Mouse (Mus musculus): Measurements from ENCODE around the gene Mad2l1bp. TPM values are rescaled to one million over a fixed set of nuclear protein-coding genes. Genes with fewer than 3 reads are reported as not detected.
A peak's percentile ranks its signal among the peaks of the same experiment; 100 is the strongest.

The Mad2l1bp gene
- polyA plus RNA-seq, 1 experiment from 2014 or later = 35.1 TPM

- Histone ChIP-seq H3K4me3 (replicated peaks) (no peak overlapping the region), H3K9ac (no peak overlapping the region), H3K9me3 (replicated peaks) (no peaks in the 10 kb centered on the region), H3K4me2 (replicated peaks) (no peak overlapping the region), H3K27ac (replicated peaks) (no peak overlapping the region), H3K36me3 (peaks cover 66% of the 10 kb centered on the region), H3K27me3 (no peaks in the 10 kb centered on the region), H3K4me1 (peaks cover 24% of the 10 kb centered on the region)
- no peak for ATAC-seq (ENCODE audit: insufficient number of reproducible peaks, low FRiP score, low TSS enrichment, low read depth)
- WGBS = 88% methylated on average over 12 of the region's 12 CpGs
These were observed 12.1 kb upstream of the Mad2l1bp start for GRCm38 (mm10) chr17:46165460-46165859.

- H3K4me1 ChIP-seq = peaks cover 24% of the 10 kb centered on the region
- 93% methylated on average over 10 of the region's 10 CpGs for WGBS
- H3K4me3 ChIP-seq (replicated peaks) = no peak overlapping the region
- H3K9me3 ChIP-seq (replicated peaks) = no peaks in the 10 kb centered on the region
- H3K9ac ChIP-seq = no peak overlapping the region
- H3K27ac ChIP-seq (replicated peaks) = no peak overlapping the region
- ATAC-seq (ENCODE audit: insufficient number of reproducible peaks, low FRiP score, low TSS enrichment, low read depth) = no peak
- H3K36me3 ChIP-seq = peaks cover 60% of the 10 kb centered on the region
- H3K4me2 ChIP-seq (replicated peaks) = no peak overlapping the region
- no peaks in the 10 kb centered on the region for H3K27me3 ChIP-seq
These were observed 11.4 kb upstream of the Mad2l1bp start for GRCm38 (mm10) chr17:46164791-46165190.

- H3K4me3 ChIP-seq (replicated peaks) = no peak overlapping the region
- H3K9ac ChIP-seq = no peak overlapping the region
- H3K36me3 ChIP-seq = peaks cover 55% of the 10 kb centered on the region
- no peaks in the 10 kb centered on the region for H3K9me3 ChIP-seq (replicated peaks)
- no peak overlapping the region for H3K27ac ChIP-seq (replicated peaks)
- H3K4me1 ChIP-seq = peaks cover 24% of the 10 kb centered on the region
- 93% methylated on average over 8 of the region's 8 CpGs for WGBS
- no peaks in the 10 kb centered on the region for H3K27me3 ChIP-seq
- ATAC-seq (ENCODE audit: insufficient number of reproducible peaks, low FRiP score, low TSS enrichment, low read depth) = no peak
- no peak overlapping the region for H3K4me2 ChIP-seq (replicated peaks)
These were observed 10.9 kb upstream of the Mad2l1bp start for GRCm38 (mm10) chr17:46164301-46164700.

GRCm38 (mm10) chr17:46162951-46163421, 9.6 kb upstream of the Mad2l1bp start:
- H3K9ac ChIP-seq = no peak overlapping the region
- H3K27me3 ChIP-seq = no peaks in the 10 kb centered on the region
- 0 out of 2 replicates have a peak overlapping the region, but pooled peaks have one; percentile 6 for H3K4me2 ChIP-seq (replicated peaks)
- no peaks in the 10 kb centered on the region for H3K9me3 ChIP-seq (replicated peaks)
- peak overlapping the region; percentile 5; the same call in 1 of the 2 replicates for H3K27ac ChIP-seq (replicated peaks)
- H3K36me3 ChIP-seq = peaks cover 43% of the 10 kb centered on the region
- no peak for ATAC-seq (ENCODE audit: insufficient number of reproducible peaks, low FRiP score, low TSS enrichment, low read depth)
- peaks cover 20% of the 10 kb centered on the region for H3K4me1 ChIP-seq
- H3K4me3 ChIP-seq (replicated peaks) = no peak overlapping the region
- WGBS = 76% methylated on average over 9 of the region's 9 CpGs

GRCm38 (mm10) chr17:46162551-46162950, 9.2 kb upstream of the Mad2l1bp start:
- no peaks in the 10 kb centered on the region for H3K27me3 ChIP-seq
- no peak overlapping the region for H3K27ac ChIP-seq (replicated peaks)
- no peak for ATAC-seq (ENCODE audit: insufficient number of reproducible peaks, low FRiP score, low TSS enrichment, low read depth)
- WGBS = 90% methylated on average over 7 of the region's 7 CpGs
- H3K9me3 ChIP-seq (replicated peaks) = no peaks in the 10 kb centered on the region
- H3K9ac ChIP-seq = no peak overlapping the region
- peaks cover 39% of the 10 kb centered on the region for H3K36me3 ChIP-seq
- H3K4me3 ChIP-seq (replicated peaks) = no peak overlapping the region
- peaks cover 18% of the 10 kb centered on the region for H3K4me1 ChIP-seq
- no peak overlapping the region for H3K4me2 ChIP-seq (replicated peaks)

GRCm38 (mm10) chr17:46161710-46162109, 8.4 kb upstream of the Mad2l1bp start:
- peaks cover 31% of the 10 kb centered on the region for H3K36me3 ChIP-seq
- WGBS = 41% methylated on average over 9 of the region's 9 CpGs
- peak overlapping the region; percentile 86 for H3K4me3 ChIP-seq (replicated peaks)
- H3K4me2 ChIP-seq (replicated peaks) = peak overlapping the region; percentile 68
- peak overlapping the region; percentile 94; the same call in 1 of the 2 replicates for H3K27ac ChIP-seq (replicated peaks)
- H3K9ac ChIP-seq = peak overlapping the region; percentile 79
- no peak for ATAC-seq (ENCODE audit: insufficient number of reproducible peaks, low FRiP score, low TSS enrichment, low read depth)
- peaks cover 18% of the 10 kb centered on the region for H3K4me1 ChIP-seq
- no peaks in the 10 kb centered on the region for H3K27me3 ChIP-seq
- H3K9me3 ChIP-seq (replicated peaks) = no peaks in the 10 kb centered on the region

- peak overlapping the region; percentile 68 for H3K4me2 ChIP-seq (replicated peaks)
- no peaks in the 10 kb centered on the region for H3K27me3 ChIP-seq
- under 1% methylated on average over 19 of the region's 19 CpGs for WGBS
- peaks cover 25% of the 10 kb centered on the region for H3K36me3 ChIP-seq
- peaks cover 18% of the 10 kb centered on the region for H3K4me1 ChIP-seq
- no peaks in the 10 kb centered on the region for H3K9me3 ChIP-seq (replicated peaks)
- H3K4me3 ChIP-seq (replicated peaks) = peak overlapping the region; percentile 86
- H3K27ac ChIP-seq (replicated peaks) = peak overlapping the region; percentile 94
- ATAC-seq (ENCODE audit: insufficient number of reproducible peaks, low FRiP score, low TSS enrichment, low read depth) = no peak
- H3K9ac ChIP-seq = peak overlapping the region; percentile 79
These were observed 7.8 kb upstream of the Mad2l1bp start for GRCm38 (mm10) chr17:46161179-46161578.

GRCm38 (mm10) chr17:46160686-46161085, 7.3 kb upstream of the Mad2l1bp start, which contains the start of gene Gtpbp2:
TSS of gene Gtpbp2 (plus strand) at chr17:46161032.
- peak within 1 kb of the TSS; percentile 79 for H3K9ac ChIP-seq
- H3K27me3 ChIP-seq = no peaks in the 10 kb centered on the region
- peaks cover 18% of the 10 kb centered on the region for H3K4me1 ChIP-seq
- peak within 1 kb of the TSS; percentile 83 for H3K4me2 ChIP-seq (replicated peaks)
- peaks cover 20% of the 10 kb centered on the region for H3K36me3 ChIP-seq
- H3K4me3 ChIP-seq (replicated peaks) = peak within 1 kb of the TSS; percentile 86
- peak; percentile 95 for ATAC-seq (ENCODE audit: insufficient number of reproducible peaks, low FRiP score, low TSS enrichment, low read depth)
- no peaks in the 10 kb centered on the region for H3K9me3 ChIP-seq (replicated peaks)
- WGBS = under 1% methylated on average over 23 of the region's 23 CpGs
- H3K27ac ChIP-seq (replicated peaks) = peak within 1 kb of the TSS; percentile 94

- H3K4me1 ChIP-seq = peaks cover 18% of the 10 kb centered on the region
- ATAC-seq (ENCODE audit: insufficient number of reproducible peaks, low FRiP score, low TSS enrichment, low read depth) = peak; percentile 83
- H3K27me3 ChIP-seq = no peaks in the 10 kb centered on the region
- H3K36me3 ChIP-seq = peaks cover 15% of the 10 kb centered on the region
- WGBS = under 1% methylated on average over 16 of the region's 16 CpGs
- H3K4me3 ChIP-seq (replicated peaks) = peak overlapping the region; percentile 86
- H3K27ac ChIP-seq (replicated peaks) = peak overlapping the region; percentile 94
- peak overlapping the region; percentile 40; the same call in 1 of the 2 replicates for H3K9ac ChIP-seq
- peak overlapping the region; percentile 83 for H3K4me2 ChIP-seq (replicated peaks)
- H3K9me3 ChIP-seq (replicated peaks) = no peaks in the 10 kb centered on the region
These were observed 6.8 kb upstream of the Mad2l1bp start for GRCm38 (mm10) chr17:46160090-46160662.

- Histone ChIP-seq H3K27me3 (no peaks in the 10 kb centered on the region), H3K4me3 (replicated peaks) (0 out of 2 replicates have a peak overlapping the region, but pooled peaks have one; percentile 86), H3K27ac (replicated peaks) (no peak overlapping the region), H3K9ac (no peak overlapping the region), H3K9me3 (replicated peaks) (no peaks in the 10 kb centered on the region), H3K36me3 (peaks cover 6% of the 10 kb centered on the region), H3K4me1 (peaks cover 18% of the 10 kb centered on the region), H3K4me2 (replicated peaks) (peak overlapping the region; percentile 83; the same call in 1 of the 2 replicates)
- no peak for ATAC-seq (ENCODE audit: insufficient number of reproducible peaks, low FRiP score, low TSS enrichment, low read depth)
- whole genome bisulfite sequencing = 62% methylated on average over 2 of the region's 2 CpGs
These were observed 5.9 kb upstream of the Mad2l1bp start for GRCm38 (mm10) chr17:46159236-46159635.

- Histone ChIP-seq H3K36me3 (no peaks in the 10 kb centered on the region), H3K27ac (replicated peaks) (no peak overlapping the region), H3K9me3 (replicated peaks) (no peaks in the 10 kb centered on the region), H3K4me3 (replicated peaks) (no peak overlapping the region), H3K9ac (no peak overlapping the region), H3K4me2 (replicated peaks) (no peak overlapping the region), H3K4me1 (peaks cover 13% of the 10 kb centered on the region), H3K27me3 (no peaks in the 10 kb centered on the region)
- WGBS = 85% methylated on average over 8 of the region's 8 CpGs
- no peak for ATAC-seq (ENCODE audit: insufficient number of reproducible peaks, low FRiP score, low TSS enrichment, low read depth)
These were observed 3.8 kb upstream of the Mad2l1bp start for GRCm38 (mm10) chr17:46157131-46157530.

All from embryonic facial prominence, embryonic 15.5 days (tissue).